Mouse (Mus musculus) spleen, adult 18-20 months (tissue): ENCODE measurements around the gene Klhl8.

Experiments
- DNase-seq, 2 experiments: peaks; one replicate each; pipeline ENCODE4 v3.0.0; 2022; ENCODE audit warnings: mixed read lengths in 2 of 2

Gene Klhl8

GRCm38 (mm10) chr5:103845418-103846153 lies 65.5 kb downstream of the Klhl8 start:
- DNase-seq: no peak

GRCm38 (mm10) chr5:103843938-103844337 lies 67.1 kb downstream of the Klhl8 start:
- peak in 1 of 2 experiments; percentile 43 for DNase-seq

- DNase-seq: no peak
Measured at GRCm38 (mm10) chr5:103839265-103839626, 71.8 kb downstream of the Klhl8 start.

- DNase-seq: no peak
Measured at GRCm38 (mm10) chr5:103838550-103839264, 72.4 kb downstream of the Klhl8 start.

- DNase-seq: no peak
Measured at GRCm38 (mm10) chr5:103836148-103836784, 74.8 kb downstream of the Klhl8 start.

GRCm38 (mm10) chr5:103835471-103836147 lies 75.5 kb downstream of the Klhl8 start:
- no peak for DNase-seq

GRCm38 (mm10) chr5:103830886-103831285 lies 80.2 kb downstream of the Klhl8 start:
- no peak for DNase-seq

GRCm38 (mm10) chr5:103829158-103829557 lies 81.9 kb downstream of the Klhl8 start:
- no peak for DNase-seq

- DNase-seq: no peak
Measured at GRCm38 (mm10) chr5:103828729-103829128, 82.3 kb downstream of the Klhl8 start.

GRCm38 (mm10) chr5:103828304-103828703 lies 82.8 kb downstream of the Klhl8 start:
- no peak for DNase-seq

- no peak for DNase-seq
Measured at GRCm38 (mm10) chr5:103822949-103823348, 88.1 kb downstream of the Klhl8 start.

- no peak for DNase-seq
Measured at GRCm38 (mm10) chr5:103821500-103822298, 89.4 kb downstream of the Klhl8 start.

- no peak for DNase-seq
Measured at GRCm38 (mm10) chr5:103821062-103821461, 90.0 kb downstream of the Klhl8 start.

GRCm38 (mm10) chr5:103819674-103820073 lies 91.4 kb downstream of the Klhl8 start:
- DNase-seq: no peak

- DNase-seq: no peak
Measured at GRCm38 (mm10) chr5:103818602-103819001, 92.5 kb downstream of the Klhl8 start.

GRCm38 (mm10) chr5:103817754-103818153 lies 93.3 kb downstream of the Klhl8 start:
- DNase-seq: peak; percentile 58 to 72

GRCm38 (mm10) chr5:103816718-103817117 lies 94.3 kb downstream of the Klhl8 start:
- DNase-seq: no peak

GRCm38 (mm10) chr5:103815249-103815617 lies 95.8 kb downstream of the Klhl8 start:
- no peak for DNase-seq

GRCm38 (mm10) chr5:103814551-103815248 lies 96.4 kb downstream of the Klhl8 start:
- no peak for DNase-seq

- DNase-seq: no peak
Measured at GRCm38 (mm10) chr5:103813997-103814542, 97.0 kb downstream of the Klhl8 start.

GRCm38 (mm10) chr5:103813291-103813690 lies 97.8 kb downstream of the Klhl8 start:
- no peak for DNase-seq
